Mouse (Mus musculus) stomach, postnatal 0 days (tissue): Measurements from ENCODE around the gene Btbd6.

Experiments
- CTCF ChIP-seq: IDR thresholded peaks from 2 replicates; pipeline ENCODE4 v1.5.1; 2016; ENCODE audit warnings: antibody characterized with exemption, low read depth, mild to moderate bottlenecking, moderate library complexity
- EP300 ChIP-seq: optimal IDR thresholded peaks from 2 replicates; pipeline ENCODE3; 2016; ENCODE audit warnings: antibody characterized with exemption

DNA sequence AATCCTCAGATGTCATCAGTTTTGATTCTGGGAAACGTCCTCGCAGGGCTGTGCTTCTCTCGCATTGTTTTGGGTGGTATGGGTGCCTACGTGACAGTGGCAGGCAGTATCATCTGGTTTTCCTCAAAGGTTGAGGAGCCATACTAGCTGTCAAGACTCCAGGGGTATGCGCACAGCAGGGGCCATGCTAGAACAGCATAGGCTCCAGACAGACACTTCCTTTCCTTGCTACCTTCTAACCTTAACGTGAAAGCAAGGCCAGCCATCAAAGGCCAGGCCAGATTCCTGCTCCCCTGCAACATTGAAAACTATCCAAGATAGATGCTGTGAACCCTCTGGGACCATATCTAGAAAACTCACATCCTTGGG lies 25.5 kb upstream of the Btbd6 start:
- TF ChIP-seq EP300 (no peak), CTCF (no peak)
